Mouse (Mus musculus): ENCODE results near the gene Lfng.

The Lfng gene

GRCm38 (mm10) chr5:140663621-140664180 is 56.6 kb downstream of the Lfng start:
- DNase-seq, result peak; percentile 80 to 85

Data from kidney, postnatal 4 days (tissue).